Mouse (Mus musculus) liver, embryonic 15.5 days (tissue): Measurements from ENCODE around the gene Nhp2. TPM values are rescaled to one million over a fixed set of nuclear protein-coding genes. Genes with fewer than 3 reads are reported as not detected.

Source experiments
- ATAC-seq: fragments of 200-750 bp; cut with Nextera tagmentation; 2 replicates; pipeline ENCODE4 v1.8.0; 2017; ENCODE audit warnings: moderate number of reproducible peaks, mild to moderate bottlenecking, moderate library complexity; ENCODE audit not compliant: insufficient read depth
- H3K27ac ChIP-seq: fragments of 300-500 bp; sonication (generic); replicated peaks from 2 replicates; pipeline ENCODE4 v1.5.1; 2015; ENCODE audit warnings: mild to moderate bottlenecking, inconsistent platforms
- H3K27me3 ChIP-seq: fragments of 300-500 bp; sonication (generic); 2 replicates; pipeline ENCODE4 v1.6.1; 2015; ENCODE audit warnings: mild to moderate bottlenecking, inconsistent platforms
- H3K36me3 ChIP-seq: fragments of 300-500 bp; sonication (generic); replicated peaks from 2 replicates; pipeline ENCODE4 v1.6.1; 2015; ENCODE audit warnings: moderate library complexity, mild to moderate bottlenecking, inconsistent platforms
- H3K4me1 ChIP-seq: fragments of 300-500 bp; sonication (generic); replicated peaks from 2 replicates; pipeline ENCODE4 v1.6.1; 2015; ENCODE audit warnings: inconsistent platforms
- H3K4me2 ChIP-seq: fragments of 300-500 bp; sonication (generic); 2 replicates; pipeline ENCODE4 v1.6.1; 2015; ENCODE audit warnings: moderate library complexity, mild to moderate bottlenecking, inconsistent platforms
- H3K4me3 ChIP-seq: fragments of 300-500 bp; sonication (generic); replicated peaks from 2 replicates; pipeline ENCODE4 v1.5.1; 2015; ENCODE audit warnings: mild to moderate bottlenecking, inconsistent platforms
- H3K9ac ChIP-seq: fragments of 300-500 bp; sonication (generic); 2 replicates; pipeline ENCODE4 v1.6.1; 2015; ENCODE audit warnings: moderate library complexity, mild to moderate bottlenecking, inconsistent platforms
- H3K9me3 ChIP-seq: fragments of 300-500 bp; sonication (generic); replicated peaks from 2 replicates; pipeline ENCODE4 v1.6.1; 2016; ENCODE audit warnings: inconsistent platforms
- WGBS: fragments of 180-500 bp; shearing (Covaris S2); methylation state at CpG from one replicate; pipeline ENCODE4 v1.1.7; 2015; ENCODE audit warnings: mixed read lengths; ENCODE audit not compliant: insufficient replicate concordance; 5-methylcytosine and 5-hydroxymethylcytosine counted together
- polyA plus RNA-seq: library from polyadenylated mRNA; unstranded; fragments of >200 nt; fragmentation: Nextera tagmentation; extraction: Ambion mirVana; gene quantifications from 2 replicates; pipeline ENCODE4 v1.2.1, GENCODE M21; 2015

Gene Nhp2
- polyA plus RNA-seq, result 92.3 and 95.6 TPM in 2 replicates

GRCm38 (mm10) chr11:51619409-51620060 is at the start of gene Nhp2:
Gene Nhp2 (plus strand): TSS chr11:51619735.
- ATAC-seq, result peak; percentile 79
- Histone ChIP-seq H3K4me1 (peaks cover 65% of the 10 kb centered on the region), H3K9me3 (no peaks in the 10 kb centered on the region), H3K9ac (peak within 1 kb of the TSS; percentile 67), H3K36me3 (peaks cover 33% of the 10 kb centered on the region), H3K27me3 (no peaks in the 10 kb centered on the region), H3K4me3 (peak within 1 kb of the TSS; percentile 79), H3K27ac (peak within 1 kb of the TSS; percentile 65; the same call in 1 of the 2 replicates), H3K4me2 (peak within 1 kb of the TSS; percentile 92)
- under 1% methylated on average over 51 of the region's 51 CpGs for WGBS

GRCm38 (mm10) chr11:51576454-51576853 is 43.1 kb upstream of the Nhp2 start:
- Histone ChIP-seq H3K4me3 (no peak overlapping the region), H3K4me1 (no peaks in the 10 kb centered on the region), H3K4me2 (no peak overlapping the region), H3K9ac (no peak overlapping the region), H3K36me3 (no peaks in the 10 kb centered on the region), H3K9me3 (no peaks in the 10 kb centered on the region), H3K27me3 (no peaks in the 10 kb centered on the region), H3K27ac (no peak overlapping the region)
- ATAC-seq, result no peak
- WGBS, result 73% methylated on average over 4 of the region's 4 CpGs

DNA sequence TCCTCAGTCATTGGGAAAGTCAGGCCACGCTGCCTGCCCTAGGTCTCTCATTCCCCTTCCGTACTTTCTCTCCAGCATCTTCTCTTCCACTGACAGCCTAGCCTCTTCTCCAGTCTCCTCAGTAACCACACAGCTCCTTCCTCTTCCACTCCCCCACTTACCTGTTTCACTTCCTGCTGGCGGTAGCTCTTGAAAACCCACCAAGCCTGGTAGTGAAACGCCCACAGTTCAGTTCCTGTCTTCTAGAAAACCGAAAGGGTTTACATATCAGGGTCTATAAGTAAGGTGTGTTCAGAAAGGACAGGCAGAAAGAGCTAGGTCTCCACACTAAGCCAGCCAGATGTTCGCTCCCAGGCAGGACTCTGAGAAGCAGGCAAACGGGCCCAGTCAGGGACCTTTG is 41.9 kb upstream of the Nhp2 start:
- no peak overlapping the region for H3K4me2 ChIP-seq
- H3K9me3 ChIP-seq, result no peaks in the 10 kb centered on the region
- no peak for ATAC-seq
- H3K9ac ChIP-seq, result no peak overlapping the region
- H3K36me3 ChIP-seq, result no peaks in the 10 kb centered on the region
- H3K4me3 ChIP-seq, result no peak overlapping the region
- WGBS, result 34% methylated on average over 7 of the region's 7 CpGs
- H3K4me1 ChIP-seq, result no peaks in the 10 kb centered on the region
- H3K27ac ChIP-seq, result no peak overlapping the region
- H3K27me3 ChIP-seq, result no peaks in the 10 kb centered on the region

GRCm38 (mm10) chr11:51579024-51579423 is 40.5 kb upstream of the Nhp2 start:
- H3K36me3 ChIP-seq, result no peaks in the 10 kb centered on the region
- H3K27ac ChIP-seq, result no peak overlapping the region
- H3K4me2 ChIP-seq, result no peak overlapping the region
- no peak for ATAC-seq
- H3K9me3 ChIP-seq, result no peaks in the 10 kb centered on the region
- H3K27me3 ChIP-seq, result no peaks in the 10 kb centered on the region
- 36% methylated on average over 4 of the region's 4 CpGs for WGBS
- H3K9ac ChIP-seq, result no peak overlapping the region
- peaks cover 13% of the 10 kb centered on the region for H3K4me1 ChIP-seq
- H3K4me3 ChIP-seq, result no peak overlapping the region

GRCm38 (mm10) chr11:51582713-51583112 is 36.8 kb upstream of the Nhp2 start:
- H3K27ac ChIP-seq, result peak overlapping the region; percentile 93; the same call in 1 of the 2 replicates
- peaks cover 47% of the 10 kb centered on the region for H3K4me1 ChIP-seq
- ATAC-seq, result no peak
- WGBS, result 15% methylated on average over 8 of the region's 8 CpGs
- no peaks in the 10 kb centered on the region for H3K9me3 ChIP-seq
- H3K4me2 ChIP-seq, result no peak overlapping the region
- no peak overlapping the region for H3K9ac ChIP-seq
- H3K27me3 ChIP-seq, result no peaks in the 10 kb centered on the region
- no peak overlapping the region for H3K4me3 ChIP-seq
- H3K36me3 ChIP-seq, result peaks cover 20% of the 10 kb centered on the region

DNA sequence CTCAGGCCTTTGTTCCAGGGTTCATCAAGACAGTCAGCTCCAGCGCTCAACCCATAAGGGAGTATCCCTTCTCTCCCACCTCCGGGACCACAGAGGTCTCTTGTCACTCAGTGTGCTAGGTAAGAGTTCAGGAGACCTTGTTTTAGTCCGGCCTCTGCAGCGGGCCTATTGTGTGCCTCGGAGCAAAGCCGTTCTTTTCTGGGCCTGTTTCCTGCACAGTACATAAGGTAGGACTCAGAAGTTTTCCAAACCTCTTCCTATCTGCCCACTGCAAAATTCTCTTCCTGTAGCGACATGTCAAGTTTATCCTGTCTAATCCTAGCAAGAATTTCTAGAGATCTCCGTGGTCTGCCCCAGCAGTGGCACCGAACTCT is 35.5 kb upstream of the Nhp2 start:
- peak overlapping the region; percentile 94 for H3K9ac ChIP-seq
- WGBS, result 13% methylated on average over 9 of the region's 9 CpGs

GRCm38 (mm10) chr11:51584431-51585248 is 34.9 kb upstream of the Nhp2 start, which contains the start of gene Phykpl:
Gene Phykpl (plus strand): TSS chr11:51584757.
- Histone ChIP-seq H3K27me3 (no peaks in the 10 kb centered on the region), H3K36me3 (peaks cover 38% of the 10 kb centered on the region)
- under 1% methylated on average over 59 of the region's 59 CpGs for WGBS

More for the DNA sequence above, 35.5 kb upstream of the Nhp2 start:
- H3K4me3 ChIP-seq, result peak overlapping the region; percentile 90
- no peaks in the 10 kb centered on the region for H3K9me3 ChIP-seq
- peak; percentile 13 for ATAC-seq
- peak overlapping the region; percentile 96 for H3K4me2 ChIP-seq
- H3K27me3 ChIP-seq, result no peaks in the 10 kb centered on the region
- peak overlapping the region; percentile 93 for H3K27ac ChIP-seq
- peaks cover 47% of the 10 kb centered on the region for H3K4me1 ChIP-seq
- peaks cover 33% of the 10 kb centered on the region for H3K36me3 ChIP-seq

GRCm38 (mm10) chr11:51585608-51586252 is 33.8 kb upstream of the Nhp2 start:
- whole genome bisulfite sequencing, result 32% methylated on average over 8 of the region's 8 CpGs
- Histone ChIP-seq H3K27me3 (no peaks in the 10 kb centered on the region), H3K9me3 (no peaks in the 10 kb centered on the region), H3K27ac (peak overlapping the region; percentile 93; the same call in 1 of the 2 replicates), H3K4me3 (peak overlapping the region; percentile 90), H3K4me2 (peak overlapping the region; percentile 96), H3K4me1 (peaks cover 47% of the 10 kb centered on the region), H3K36me3 (peaks cover 49% of the 10 kb centered on the region), H3K9ac (peak overlapping the region; percentile 94)
- ATAC-seq, result no peak

More at GRCm38 (mm10) chr11:51584431-51585248, 34.9 kb upstream of the Nhp2 start, which contains the start of gene Phykpl:
- Histone ChIP-seq H3K4me2 (peak within 1 kb of the TSS; percentile 96), H3K4me1 (peaks cover 47% of the 10 kb centered on the region), H3K27ac (peak within 1 kb of the TSS; percentile 93), H3K9ac (peak within 1 kb of the TSS; percentile 94), H3K4me3 (peak within 1 kb of the TSS; percentile 90), H3K9me3 (no peaks in the 10 kb centered on the region)
- ATAC-seq, result peak; percentile 91

GRCm38 (mm10) chr11:51586411-51586810 is 33.1 kb upstream of the Nhp2 start:
- Histone ChIP-seq H3K9me3 (no peaks in the 10 kb centered on the region), H3K4me3 (no peak overlapping the region), H3K27me3 (no peaks in the 10 kb centered on the region), H3K27ac (no peak overlapping the region), H3K36me3 (peaks cover 56% of the 10 kb centered on the region), H3K4me2 (peak overlapping the region; percentile 96), H3K9ac (no peak overlapping the region), H3K4me1 (peaks cover 47% of the 10 kb centered on the region)
- whole genome bisulfite sequencing, result 82% methylated on average over 13 of the region's 13 CpGs
- ATAC-seq, result no peak

DNA sequence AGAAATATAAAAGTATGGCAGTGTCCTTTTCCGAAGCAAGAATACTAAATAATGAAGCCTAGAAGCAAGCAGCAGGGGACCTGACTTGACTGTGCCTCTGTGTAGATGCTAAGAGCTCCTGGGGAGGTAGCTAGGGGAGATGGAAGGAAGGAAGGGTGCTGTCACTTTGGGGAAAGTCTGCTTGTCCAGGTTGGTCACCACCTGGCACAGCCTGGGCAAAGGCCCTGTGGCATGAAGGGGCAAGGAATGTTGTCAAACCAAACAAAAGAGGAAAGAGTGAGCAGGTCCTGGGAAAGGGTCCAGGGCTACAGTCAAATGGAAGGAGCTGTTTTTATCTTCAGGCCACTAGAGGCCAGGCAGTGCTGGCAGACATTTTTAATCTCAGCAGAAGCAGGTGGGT is 32.5 kb upstream of the Nhp2 start:
- Histone ChIP-seq H3K27ac (peak overlapping the region; percentile 49; the same call in 1 of the 2 replicates), H3K27me3 (no peaks in the 10 kb centered on the region), H3K4me2 (no peak overlapping the region; the same call in 1 of the 2 replicates), H3K4me3 (no peak overlapping the region), H3K9ac (no peak overlapping the region; the same call in 1 of the 2 replicates), H3K36me3 (peaks cover 62% of the 10 kb centered on the region), H3K9me3 (no peaks in the 10 kb centered on the region), H3K4me1 (peaks cover 47% of the 10 kb centered on the region)
- ATAC-seq, result no peak
- WGBS, result 80% methylated on average over 1 of the region's 1 CpGs

DNA sequence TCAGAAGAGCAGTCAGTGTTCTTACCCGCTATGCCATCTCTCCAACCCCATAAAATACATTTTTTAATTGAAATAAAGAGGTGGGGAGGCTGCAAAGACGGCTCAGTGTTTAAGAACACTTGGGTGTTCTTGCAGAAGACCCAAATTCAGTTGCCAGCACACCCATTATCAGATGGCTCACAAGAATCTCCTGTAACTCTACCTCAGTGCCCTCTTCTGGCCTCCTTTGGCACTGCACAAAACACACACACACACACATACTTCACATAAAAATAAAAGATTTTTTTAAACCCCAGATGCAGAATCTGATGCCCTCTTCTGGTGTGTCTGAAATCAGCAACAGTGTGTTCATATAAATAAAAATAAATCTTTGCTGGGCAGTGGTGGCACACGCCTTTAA is 30.7 kb upstream of the Nhp2 start:
- H3K4me2 ChIP-seq, result no peak overlapping the region
- H3K9me3 ChIP-seq, result no peaks in the 10 kb centered on the region
- peaks cover 80% of the 10 kb centered on the region for H3K36me3 ChIP-seq
- no peaks in the 10 kb centered on the region for H3K27me3 ChIP-seq
- H3K27ac ChIP-seq, result no peak overlapping the region
- no peak overlapping the region for H3K4me3 ChIP-seq
- peaks cover 35% of the 10 kb centered on the region for H3K4me1 ChIP-seq
- WGBS, result 90% methylated on average over 3 of the region's 3 CpGs
- no peak overlapping the region for H3K9ac ChIP-seq
- ATAC-seq, result no peak
